Mouse (Mus musculus): Measurements from ENCODE around the gene Chat. TPM values are rescaled to one million over a fixed set of nuclear protein-coding genes. Genes with fewer than 3 reads are reported as not detected.
"Not testable (repeated sequence)": the region's sequence is repeated elsewhere in the genome, so short reads cannot be mapped to it uniquely, and the experiment has no call there.

Gene Chat
- polyA plus RNA-seq, 1 experiment from 2014 or later: 0.10 TPM

DNA sequence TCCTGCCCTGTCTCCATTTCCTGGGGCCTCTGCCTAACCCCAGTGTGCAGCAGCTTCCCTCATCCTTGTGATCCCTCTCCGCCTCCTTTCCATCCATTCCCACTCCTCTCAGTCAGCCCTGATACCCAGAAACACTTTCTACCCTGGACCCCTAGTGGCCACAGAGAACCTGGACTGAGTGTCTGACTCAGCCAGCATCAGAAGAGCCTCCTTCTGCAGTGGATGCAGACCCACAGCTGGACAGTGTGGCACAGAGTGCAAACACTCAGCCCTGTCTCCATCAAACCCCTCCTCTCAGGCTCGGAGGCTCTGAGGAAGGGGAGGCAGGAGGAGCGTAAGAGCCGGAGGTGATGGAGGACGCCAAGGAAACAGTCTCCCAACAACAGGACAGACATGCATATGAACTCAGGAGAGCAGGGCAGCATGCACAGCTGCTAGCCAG lies 28.4 kb downstream of the Chat start:
- H3K27ac ChIP-seq: no peak overlapping the region
- H3K27me3 ChIP-seq (ENCODE audit: insufficient read depth, poor library complexity, severe bottlenecking): peaks cover 15% of the 10 kb centered on the region; the same call in 1 of the 2 replicates
- WGBS: 46% methylated on average over 5 of the region's 5 CpGs
- no peaks in the 10 kb centered on the region for H3K4me1 ChIP-seq
- no peaks in the 10 kb centered on the region for H3K9me3 ChIP-seq
- DNase-seq (ENCODE audit: low spot score): peak; percentile 56
- H3K36me3 ChIP-seq: no peaks in the 10 kb centered on the region
- no peak overlapping the region for H3K4me3 ChIP-seq

DNA sequence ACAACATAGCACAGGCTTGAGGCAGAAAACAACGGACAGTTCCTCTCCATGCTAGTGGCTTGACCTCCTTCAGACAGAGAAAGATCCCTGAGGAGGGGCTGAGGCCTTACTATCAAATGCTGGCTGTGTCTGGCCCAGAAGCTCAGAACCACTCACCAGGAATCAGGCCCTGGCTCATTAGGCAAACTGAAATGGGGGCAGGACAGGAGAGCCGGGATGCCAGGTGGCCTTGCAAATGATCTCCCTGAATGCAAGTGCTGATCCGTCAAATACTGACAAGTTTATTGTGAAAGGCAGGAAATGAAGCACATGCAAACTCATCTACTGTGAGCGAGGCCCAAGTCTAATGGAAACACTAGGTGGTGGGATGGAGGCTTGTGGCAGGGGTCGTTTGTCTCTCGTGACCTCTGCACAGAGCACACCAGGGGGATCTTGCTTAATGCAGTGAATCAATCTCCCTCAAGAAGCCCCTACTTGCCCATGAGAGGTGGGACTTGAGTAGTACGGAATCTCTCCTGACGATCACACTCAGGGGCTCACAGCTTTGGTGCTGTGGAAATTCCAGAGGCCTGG lies 36.7 kb downstream of the Chat start:
- Histone ChIP-seq H3K27me3 (ENCODE audit: insufficient read depth, poor library complexity, severe bottlenecking) (peaks cover 6% of the 10 kb centered on the region; the same call in 1 of the 2 replicates), H3K4me1 (no peaks in the 10 kb centered on the region), H3K27ac (no peak overlapping the region), H3K9me3 (no peaks in the 10 kb centered on the region), H3K4me3 (no peak overlapping the region), H3K36me3 (no peaks in the 10 kb centered on the region)
- 49% methylated on average over 8 of the region's 8 CpGs for WGBS
- DNase-seq (ENCODE audit: low spot score): no peak

GRCm38 (mm10) chr14:32423946-32424345 lies 41.8 kb downstream of the Chat start:
- H3K27me3 ChIP-seq (ENCODE audit: insufficient read depth, poor library complexity, severe bottlenecking): peaks cover 9% of the 10 kb centered on the region; the same call in 1 of the 2 replicates
- 80% methylated on average over 7 of the region's 7 CpGs for WGBS
- H3K4me3 ChIP-seq: no peak overlapping the region
- no peaks in the 10 kb centered on the region for H3K36me3 ChIP-seq
- H3K9me3 ChIP-seq: no peaks in the 10 kb centered on the region
- no peak for DNase-seq (ENCODE audit: low spot score)
- no peaks in the 10 kb centered on the region for H3K4me1 ChIP-seq
- no peak overlapping the region for H3K27ac ChIP-seq

DNA sequence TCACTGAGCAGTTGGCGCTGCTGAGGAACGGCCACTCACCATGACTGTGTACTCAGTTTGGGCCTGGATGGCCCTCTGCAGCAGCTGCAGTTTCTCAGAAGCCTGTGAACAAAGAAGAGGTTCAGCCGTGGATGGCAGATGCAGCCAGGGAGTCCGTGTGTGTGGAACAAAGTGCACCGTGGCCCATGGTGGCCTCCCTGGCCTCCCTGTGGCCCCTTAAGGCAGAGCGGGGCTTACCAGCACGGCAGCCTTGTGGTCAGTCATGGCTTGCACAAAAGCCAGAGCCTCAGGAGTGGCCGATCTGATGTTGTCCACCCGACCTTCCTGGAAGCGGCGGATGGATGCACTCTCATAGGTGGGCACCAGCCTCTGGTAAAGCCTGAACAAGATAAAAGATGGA lies 47.0 kb downstream of the Chat start:
- H3K4me3 ChIP-seq: no peak overlapping the region
- no peaks in the 10 kb centered on the region for H3K9me3 ChIP-seq
- no peaks in the 10 kb centered on the region for H3K36me3 ChIP-seq
- no peak for DNase-seq (ENCODE audit: low spot score)
- H3K27me3 ChIP-seq (ENCODE audit: insufficient read depth, poor library complexity, severe bottlenecking): no peaks in the 10 kb centered on the region; the same call in 1 of the 2 replicates
- WGBS: 82% methylated on average over 11 of the region's 11 CpGs
- no peaks in the 10 kb centered on the region for H3K4me1 ChIP-seq
- no peak overlapping the region for H3K27ac ChIP-seq

- Histone ChIP-seq H3K36me3 (no peaks in the 10 kb centered on the region), H3K27ac (no peak overlapping the region), H3K9me3 (no peaks in the 10 kb centered on the region), H3K27me3 (ENCODE audit: insufficient read depth, poor library complexity, severe bottlenecking) (no peaks in the 10 kb centered on the region), H3K4me3 (no peak overlapping the region), H3K4me1 (no peaks in the 10 kb centered on the region)
- DNase-seq (ENCODE audit: low spot score): no peak
- WGBS: 81% methylated on average over 5 of the region's 5 CpGs
Measured at GRCm38 (mm10) chr14:32412075-32412474, 53.7 kb downstream of the Chat start.

GRCm38 (mm10) chr14:32410084-32410483 lies 55.7 kb downstream of the Chat start:
- H3K9me3 ChIP-seq: no peaks in the 10 kb centered on the region
- H3K4me1 ChIP-seq: no peaks in the 10 kb centered on the region
- no peak for DNase-seq (ENCODE audit: low spot score)
- no peak overlapping the region for H3K27ac ChIP-seq
- H3K36me3 ChIP-seq: no peaks in the 10 kb centered on the region
- H3K27me3 ChIP-seq (ENCODE audit: insufficient read depth, poor library complexity, severe bottlenecking): no peaks in the 10 kb centered on the region
- WGBS: 90% methylated on average over 5 of the region's 5 CpGs
- no peak overlapping the region for H3K4me3 ChIP-seq

- H3K27ac ChIP-seq; H3K36me3 ChIP-seq; H3K4me1 ChIP-seq; H3K4me3 ChIP-seq; H3K9me3 ChIP-seq; DNase-seq (ENCODE audit: low spot score); H3K27me3 ChIP-seq (ENCODE audit: insufficient read depth, poor library complexity, severe bottlenecking): not testable (repeated sequence)
- WGBS: 81% methylated on average over 1 of the region's 1 CpGs
Measured at GRCm38 (mm10) chr14:32405399-32405798, 60.4 kb downstream of the Chat start.

- Histone ChIP-seq H3K27me3 (ENCODE audit: insufficient read depth, poor library complexity, severe bottlenecking) (peaks cover 30% of the 10 kb centered on the region; the same call in 1 of the 2 replicates), H3K27ac (no peak within 1 kb of the TSS), H3K4me1 (0 out of 2 replicates have a peak, but pooled peaks cover 4% of the 10 kb centered on the region), H3K4me3 (no peak within 1 kb of the TSS), H3K36me3 (no peaks in the 10 kb centered on the region), H3K9me3 (no peaks in the 10 kb centered on the region)
- WGBS: 2% methylated on average over 13 of the region's 13 CpGs
- DNase-seq (ENCODE audit: low spot score): peak; percentile 89
Measured at GRCm38 (mm10) chr14:32388196-32388595, 77.6 kb downstream of the Chat start, which contains the start of gene 1700024G13Rik. Gene 1700024G13Rik (minus strand): TSS chr14:32388391.

- peaks cover 68% of the 10 kb centered on the region for H3K27me3 ChIP-seq (ENCODE audit: insufficient read depth, poor library complexity, severe bottlenecking)
- DNase-seq (ENCODE audit: low spot score): no peak
- H3K27ac ChIP-seq: no peak overlapping the region
- no peak overlapping the region for H3K4me3 ChIP-seq
- peaks cover 28% of the 10 kb centered on the region for H3K4me1 ChIP-seq
- H3K36me3 ChIP-seq: no peaks in the 10 kb centered on the region
- no peaks in the 10 kb centered on the region for H3K9me3 ChIP-seq
- WGBS: 35% methylated on average over 15 of the region's 15 CpGs
Measured at GRCm38 (mm10) chr14:32381619-32382018, 84.2 kb downstream of the Chat start.

DNA sequence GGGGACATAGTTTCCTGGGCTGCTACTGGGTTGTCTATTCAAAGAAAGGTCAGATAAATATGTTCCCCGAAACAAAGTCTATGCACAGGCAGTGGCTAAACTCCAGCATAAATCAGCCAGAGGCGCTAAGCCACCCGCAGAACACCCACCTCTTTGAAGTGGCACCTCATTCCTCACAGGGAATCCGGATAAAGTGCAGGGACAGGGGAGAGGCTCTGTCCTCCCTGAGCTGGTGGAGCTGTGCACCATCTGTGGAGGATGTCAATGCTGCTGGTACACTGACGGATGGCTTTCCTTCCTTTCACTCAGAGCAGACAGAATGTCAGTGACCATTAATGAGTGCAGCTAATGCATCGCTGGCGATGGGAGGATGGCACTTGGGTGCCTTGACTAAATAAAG lies 84.7 kb downstream of the Chat start:
- Histone ChIP-seq H3K4me3 (no peak overlapping the region), H3K27ac (no peak overlapping the region), H3K27me3 (ENCODE audit: insufficient read depth, poor library complexity, severe bottlenecking) (peaks cover 70% of the 10 kb centered on the region), H3K36me3 (no peaks in the 10 kb centered on the region), H3K4me1 (peaks cover 28% of the 10 kb centered on the region), H3K9me3 (no peaks in the 10 kb centered on the region)
- 20% methylated on average over 7 of the region's 7 CpGs for WGBS
- no peak for DNase-seq (ENCODE audit: low spot score)

DNA sequence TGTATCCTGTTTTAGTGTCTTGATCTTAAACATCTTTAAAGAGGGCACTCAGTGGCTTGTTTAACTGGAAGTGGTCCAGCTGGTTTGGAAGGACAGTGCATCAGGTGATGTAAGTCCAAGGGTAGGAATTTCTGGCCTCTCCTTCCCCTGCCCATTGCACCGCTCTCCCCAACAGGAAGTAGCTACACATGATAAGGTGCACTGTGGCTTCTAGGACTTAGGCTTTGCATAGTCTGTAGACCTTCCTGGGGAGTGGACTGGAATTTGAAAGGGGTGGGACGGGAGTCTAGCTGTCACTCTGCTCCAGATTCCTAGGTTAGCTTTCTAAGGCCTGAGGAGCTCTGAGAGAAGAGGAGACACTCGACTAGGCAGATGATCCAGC lies 85.7 kb downstream of the Chat start:
- Histone ChIP-seq H3K27me3 (ENCODE audit: insufficient read depth, poor library complexity, severe bottlenecking) (peaks cover 62% of the 10 kb centered on the region), H3K36me3 (no peaks in the 10 kb centered on the region), H3K27ac (no peak overlapping the region), H3K9me3 (no peaks in the 10 kb centered on the region), H3K4me1 (peaks cover 28% of the 10 kb centered on the region), H3K4me3 (no peak overlapping the region)
- 24% methylated on average over 3 of the region's 3 CpGs for WGBS
- DNase-seq (ENCODE audit: low spot score): no peak

DNA sequence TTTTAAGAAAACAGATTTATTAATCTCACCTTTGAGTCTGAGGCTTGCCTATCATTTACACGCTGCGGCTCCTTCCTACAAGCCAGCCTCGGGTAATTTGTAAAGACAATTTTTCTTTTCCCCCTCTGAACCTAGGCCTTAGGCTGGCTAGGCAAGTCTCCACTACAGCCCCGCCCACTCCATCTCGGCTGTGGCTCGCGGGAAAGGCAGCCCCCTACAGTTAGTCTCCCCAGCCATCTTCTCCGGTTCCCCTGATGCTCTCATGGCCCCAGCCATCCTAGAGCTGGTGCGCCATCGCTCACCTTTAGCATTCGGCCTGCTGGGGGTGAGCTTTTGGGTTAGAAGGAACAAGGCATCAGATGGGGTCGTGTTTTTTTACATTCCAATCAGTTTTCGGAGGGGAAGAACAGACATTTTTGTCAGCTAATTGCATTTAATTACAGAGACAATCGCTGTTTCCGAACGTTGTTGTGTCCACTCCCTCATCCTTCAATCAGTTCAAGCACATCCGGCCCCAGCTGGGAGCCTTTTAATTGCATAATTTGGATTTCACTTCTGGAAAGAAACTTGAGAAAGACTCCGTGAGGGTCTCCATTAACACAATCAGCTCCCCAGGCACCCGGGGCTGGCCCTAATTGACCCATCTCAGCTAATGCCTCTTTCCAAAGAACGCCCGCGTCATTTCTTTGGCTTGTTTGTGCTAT lies 86.2 kb downstream of the Chat start:
- no peak for DNase-seq (ENCODE audit: low spot score)
- 17% methylated on average over 22 of the region's 22 CpGs for WGBS
- Histone ChIP-seq H3K4me1 (peaks cover 28% of the 10 kb centered on the region), H3K4me3 (peak overlapping the region; percentile 24; the same call in 1 of the 2 replicates), H3K36me3 (no peaks in the 10 kb centered on the region), H3K27me3 (ENCODE audit: insufficient read depth, poor library complexity, severe bottlenecking) (peaks cover 58% of the 10 kb centered on the region), H3K27ac (no peak overlapping the region), H3K9me3 (no peaks in the 10 kb centered on the region)

GRCm38 (mm10) chr14:32372510-32372909 lies 93.3 kb downstream of the Chat start:
- peaks cover 13% of the 10 kb centered on the region; the same call in 1 of the 2 replicates for H3K27me3 ChIP-seq (ENCODE audit: insufficient read depth, poor library complexity, severe bottlenecking)
- H3K4me3 ChIP-seq: no peak overlapping the region
- no peaks in the 10 kb centered on the region for H3K36me3 ChIP-seq
- 88% methylated on average over 2 of the region's 2 CpGs for WGBS
- no peaks in the 10 kb centered on the region for H3K9me3 ChIP-seq
- no peaks in the 10 kb centered on the region for H3K4me1 ChIP-seq
- DNase-seq (ENCODE audit: low spot score): no peak
- no peak overlapping the region for H3K27ac ChIP-seq
